28 mouse cellular contexts compared by ENCODE assay signal in the genomic region with DNA sequence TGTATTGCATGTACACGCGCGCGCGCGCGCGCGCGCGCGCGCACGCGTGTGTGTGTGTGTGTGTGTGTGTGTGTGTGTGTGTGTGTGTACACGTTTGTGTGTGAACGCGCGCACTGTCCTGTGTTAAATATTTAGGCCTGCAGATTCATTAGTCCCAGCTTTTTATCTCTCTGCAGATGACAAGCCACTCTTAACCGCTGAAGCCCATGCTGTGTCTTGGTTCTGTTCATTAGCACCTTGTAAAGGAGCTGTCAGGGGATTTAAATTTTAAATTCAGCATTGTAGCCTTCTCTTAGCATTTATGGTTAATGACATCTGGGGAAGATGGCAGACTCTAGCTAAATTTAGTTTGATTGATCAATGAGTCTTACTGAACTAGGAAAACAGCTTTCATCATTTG.
"Had no signal": no experiment of that assay in that cellular context is flagged by ENCODE, and none has a peak within 500 bp of the region (broad histone marks: within the 10 kb centered on the region; RNA-seq: fewer than 3 reads in every experiment).

No protein-coding gene starts in this region.

- H3K27me3 ChIP-seq: heart, embryonic 13.5 days; heart, embryonic 15.5 days; hindbrain, embryonic 13.5 days; hindbrain, embryonic 15.5 days; kidney, embryonic 15.5 days; limb, embryonic 13.5 days; limb, embryonic 15.5 days; liver, embryonic 12.5 days had no signal

- H3K4me1 ChIP-seq: heart, embryonic 15.5 days; hindbrain, embryonic 13.5 days; hindbrain, embryonic 15.5 days; limb, embryonic 15.5 days; liver, embryonic 12.5 days had no signal

- ATAC-seq: hindbrain, postnatal 0 days; intestine, embryonic 16.5 days; liver, embryonic 12.5 days had no signal

- H3K4me3 ChIP-seq: gastrocnemius, adult 2 months; heart, adult 2 months; heart, embryonic 13.5 days; heart, embryonic 15.5 days; hindbrain, embryonic 13.5 days; hindbrain, embryonic 15.5 days; kidney, embryonic 15.5 days; limb, embryonic 13.5 days; limb, embryonic 15.5 days; liver, embryonic 12.5 days had no signal

- DNase-seq: gastrocnemius, adult 2 months; gastrocnemius, postnatal 14 days; gastrocnemius, postnatal 36 days; heart, adult 11 months; heart, adult 2 months; heart, postnatal 14 days; heart, postnatal 36 days; kidney, adult 11 months; kidney, adult 2 months; kidney, adult 9 months; kidney, postnatal 14 days; kidney, postnatal 36 days; layer of hippocampus, adult 9-11 months; layer of hippocampus, postnatal 36 days; left cerebral cortex, postnatal 4 days had no signal

- H3K36me3 ChIP-seq: heart, embryonic 13.5 days; heart, embryonic 15.5 days; hindbrain, embryonic 13.5 days; hindbrain, embryonic 15.5 days; kidney, embryonic 15.5 days; limb, embryonic 13.5 days; limb, embryonic 15.5 days; liver, embryonic 12.5 days had no signal

- H3K9me3 ChIP-seq: heart, embryonic 13.5 days; heart, embryonic 15.5 days; hindbrain, embryonic 13.5 days; hindbrain, embryonic 15.5 days; kidney, embryonic 15.5 days; limb, embryonic 13.5 days; limb, embryonic 15.5 days; liver, embryonic 12.5 days had no signal

- H3K4me2 ChIP-seq: heart, embryonic 11.5 days; heart, embryonic 13.5 days; heart, embryonic 15.5 days; hindbrain, embryonic 13.5 days; hindbrain, embryonic 15.5 days; kidney, embryonic 15.5 days; limb, embryonic 13.5 days; limb, embryonic 15.5 days; liver, embryonic 12.5 days had no signal

- H3K9ac ChIP-seq: heart, embryonic 13.5 days; heart, embryonic 15.5 days; hindbrain, embryonic 13.5 days; hindbrain, embryonic 15.5 days; kidney, embryonic 15.5 days; limb, embryonic 13.5 days; limb, embryonic 15.5 days; liver, embryonic 12.5 days; liver, embryonic 14.5 days had no signal

- H3K27ac ChIP-seq: gastrocnemius, adult 2 months; heart, adult 2 months; heart, embryonic 13.5 days; heart, embryonic 15.5 days; hindbrain, embryonic 13.5 days; hindbrain, embryonic 15.5 days; hindbrain, postnatal 0 days; kidney, embryonic 15.5 days; kidney, postnatal 0 days; limb, embryonic 13.5 days; limb, embryonic 15.5 days; liver, embryonic 12.5 days; liver, embryonic 14.5 days had no signal
